In the genomic region with DNA sequence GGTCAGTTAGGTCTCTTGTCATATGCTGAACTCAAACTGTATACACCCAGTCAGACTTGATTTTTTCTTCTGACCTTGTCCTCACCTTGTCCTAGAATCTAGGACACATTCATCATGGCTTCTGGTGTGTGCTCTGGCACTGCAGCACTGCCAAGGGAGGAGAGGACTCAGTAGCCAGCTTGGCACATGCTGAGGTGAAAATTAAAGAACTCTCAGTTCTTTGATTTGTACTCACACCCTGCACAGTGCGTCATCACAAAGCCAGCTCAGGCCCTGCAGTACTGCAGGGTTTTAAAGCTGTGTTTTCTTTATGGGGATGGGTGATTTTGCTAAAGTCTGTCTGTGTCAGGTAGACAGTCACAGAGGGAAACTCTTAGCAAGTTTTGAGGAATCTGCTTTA, we compare ENCODE assay signal across 31 mouse cellular contexts. TPM values are rescaled to one million over a fixed set of nuclear protein-coding genes. Genes with fewer than 3 reads are reported as not detected.
DNase-seq lines count a peak whose midpoint lies in the region; ATAC-seq lines count a peak whose summit lies in the region.
"Had no signal": no experiment of that assay in that cellular context is flagged by ENCODE, and none has a peak within 500 bp of the region (broad histone marks: within the 10 kb centered on the region; RNA-seq: fewer than 3 reads in every experiment).

No protein-coding gene starts in this region.

- no peaks in the 10 kb centered on the region for H3K9me3 ChIP-seq in forebrain, embryonic 14.5 days (replicated peaks; ENCODE audit: control insufficient read depth, low read length)
- no peaks in the 10 kb centered on the region for H3K9me3 ChIP-seq in forebrain, embryonic 11.5 days (ENCODE audit: control insufficient read depth, low read length)
- H3K9me3 ChIP-seq: embryonic facial prominence, embryonic 10.5 days; heart, embryonic 13.5 days; hindbrain, embryonic 13.5 days; midbrain, embryonic 10.5 days; neural tube, embryonic 15.5 days had no signal

- no peak overlapping the region for H3K27ac ChIP-seq in forebrain, embryonic 14.5 days (ENCODE audit: low read depth, low read length)
- H3K27ac ChIP-seq in forebrain, embryonic 11.5 days (ENCODE audit: low read depth, low read length), result no peak overlapping the region
- H3K27ac ChIP-seq: embryonic facial prominence, embryonic 10.5 days; heart, embryonic 13.5 days; hindbrain, embryonic 13.5 days; kidney, postnatal 0 days; midbrain, embryonic 10.5 days; neural tube, embryonic 15.5 days had no signal

- no peaks in the 10 kb centered on the region for H3K4me1 ChIP-seq in forebrain, embryonic 14.5 days (ENCODE audit: control insufficient read depth, insufficient read depth, low read length)
- no peaks in the 10 kb centered on the region for H3K4me1 ChIP-seq in forebrain, embryonic 11.5 days (replicated peaks; ENCODE audit: control insufficient read depth, insufficient read depth, low read length)
- H3K4me1 ChIP-seq: embryonic facial prominence, embryonic 10.5 days; hindbrain, embryonic 13.5 days; midbrain, embryonic 10.5 days; neural tube, embryonic 15.5 days had no signal

- H3K9ac ChIP-seq in forebrain, embryonic 14.5 days (ENCODE audit: low read length), result no peak overlapping the region
- H3K9ac ChIP-seq in forebrain, embryonic 11.5 days (ENCODE audit: low read length), result no peak overlapping the region
- H3K9ac ChIP-seq: heart, embryonic 13.5 days; hindbrain, embryonic 13.5 days; neural tube, embryonic 15.5 days had no signal

- no peak overlapping the region for H3K4me3 ChIP-seq in forebrain, embryonic 14.5 days (ENCODE audit: low read depth, low read length)
- H3K4me3 ChIP-seq in forebrain, embryonic 11.5 days (ENCODE audit: low read depth, low read length), result no peak overlapping the region
- H3K4me3 ChIP-seq: embryonic facial prominence, embryonic 10.5 days; heart, embryonic 13.5 days; hindbrain, embryonic 13.5 days; midbrain, embryonic 10.5 days; neural tube, embryonic 15.5 days had no signal

- H3K27me3 ChIP-seq in forebrain, embryonic 14.5 days (replicated peaks; ENCODE audit: control insufficient read depth, insufficient read depth, low read length), result no peaks in the 10 kb centered on the region
- H3K27me3 ChIP-seq in forebrain, embryonic 11.5 days (ENCODE audit: control insufficient read depth, insufficient read depth, low read length), result no peaks in the 10 kb centered on the region
- H3K27me3 ChIP-seq: heart, embryonic 13.5 days; hindbrain, embryonic 13.5 days; neural tube, embryonic 15.5 days had no signal

- DNase-seq in forebrain, embryonic 14.5 days (ENCODE audit: low spot score), result no peak
- no peak for DNase-seq in forebrain, embryonic 11.5 days (ENCODE audit: low spot score)
- peak; percentile 16 for DNase-seq in left cerebral cortex, postnatal 4 days
- DNase-seq in left cerebral cortex, postnatal 10 days (ENCODE audit: extremely low spot score in 1 of 2, low spot score in 2 of 2), result no peak
- DNase-seq in cerebellum, adult 9-10 months, result peak; percentile 36
- DNase-seq in cerebellum, postnatal 14 days, result peak; percentile 16 to 32
- DNase-seq in MN1 (ENCODE audit: low spot score), result no peak
- DNase-seq: adrenal gland, adult 8-10 months; gastrocnemius, postnatal 14 days; heart, postnatal 14 days; kidney, adult 2 months; lung, adult 18-20 months; lung, postnatal 10 days; thymus, adult 2 months; thymus, postnatal 4 days had no signal

- intact Hi-C loops in left cerebral cortex, postnatal 4 days (cut with DNase I), result no loop called here
- intact Hi-C loops in left cerebral cortex, postnatal 10 days (cut with DNase I), result loop anchor here (5.0 kb wide), 1 partner anchor 90 kb away; no protein-coding TSS in a partner anchor

- no peak overlapping the region for H3K4me2 ChIP-seq in forebrain, embryonic 14.5 days (ENCODE audit: low read length)
- H3K4me2 ChIP-seq in forebrain, embryonic 11.5 days (ENCODE audit: low read depth, low read length, severe bottlenecking), result no peak overlapping the region
- H3K4me2 ChIP-seq: heart, embryonic 13.5 days; hindbrain, embryonic 13.5 days; liver, embryonic 11.5 days; neural tube, embryonic 15.5 days had no signal

- ATAC-seq in forebrain, embryonic 14.5 days, result peak; percentile 49; the same call in 1 of the 2 replicates
- ATAC-seq in forebrain, embryonic 11.5 days (replicated peaks; ENCODE audit: low FRiP score), result no peak
- ATAC-seq: activated CD4-positive, CD25-positive, alpha-beta regulatory T cell, adult 4 months had no signal

- H3K36me3 ChIP-seq in forebrain, embryonic 14.5 days (ENCODE audit: control insufficient read depth, insufficient read depth, low read length), result no peaks in the 10 kb centered on the region
- H3K36me3 ChIP-seq in forebrain, embryonic 11.5 days (ENCODE audit: control insufficient read depth, insufficient read depth, low read length), result no peaks in the 10 kb centered on the region
- H3K36me3 ChIP-seq: embryonic facial prominence, embryonic 10.5 days; hindbrain, embryonic 13.5 days; midbrain, embryonic 10.5 days; neural tube, embryonic 15.5 days had no signal

- 64% methylated on average over 1 of the region's 1 CpGs for WGBS in forebrain, embryonic 14.5 days
- WGBS in forebrain, embryonic 11.5 days, result 94% methylated on average over 1 of the region's 1 CpGs

RNA-seq across cellular contexts. Expression of gene Asic5, which starts 45.2 kb away (rescaled TPM):
- not detected in 2 replicates for polyA plus RNA-seq in forebrain, embryonic 14.5 days (2014; fragmentation: Nextera tagmentation; extraction: Ambion mirVana)
- not detected in 2 replicates for polyA plus RNA-seq in forebrain, embryonic 11.5 days (2014; fragmentation: Nextera tagmentation; extraction: Ambion mirVana)
- total RNA-seq in left cerebral cortex, postnatal 4 days (2021), result not detected
- not detected for total RNA-seq in left cerebral cortex, postnatal 10 days (2021)
- total RNA-seq: adrenal gland, adult 8-10 months; gastrocnemius, postnatal 14 days; heart, adult 18-20 months; heart, postnatal 14 days; layer of hippocampus, postnatal 10 days; left cerebral cortex, adult 8-10 months; MEL had no signal
- polyA plus RNA-seq: activated CD4-positive, CD25-positive, alpha-beta regulatory T cell, adult 4 months; C2C12; cortical plate, adult 2 months; embryonic facial prominence, embryonic 10.5 days; heart, embryonic 13.5 days; hindbrain, embryonic 13.5 days; kidney, adult 2 months; limb, embryonic 11.5 days; liver, embryonic 11.5 days; midbrain, embryonic 10.5 days; neural tube, embryonic 15.5 days had no signal

RNA-seq across cellular contexts. Expression of gene Gucy1b1, which starts 47.2 kb away (rescaled TPM):
- 38.8 and 57.7 TPM in 2 replicates for polyA plus RNA-seq in forebrain, embryonic 14.5 days (2014; fragmentation: Nextera tagmentation; extraction: Ambion mirVana)
- polyA plus RNA-seq in forebrain, embryonic 11.5 days (2014; fragmentation: Nextera tagmentation; extraction: Ambion mirVana), result 5.8 and 7.2 TPM in 2 replicates
- total RNA-seq in left cerebral cortex, postnatal 4 days (2021), result 100 to 1,000 TPM; 143 to 157 TPM
- 100 to 1,000 TPM; 190 to 207 TPM for total RNA-seq in left cerebral cortex, postnatal 10 days (2021)
- total RNA-seq: MEL had no signal
- polyA plus RNA-seq: C2C12 had no signal

RNA-seq across cellular contexts. Expression of gene Tdo2, which starts 51.3 kb away (rescaled TPM):
- polyA plus RNA-seq in forebrain, embryonic 14.5 days (2014; fragmentation: Nextera tagmentation; extraction: Ambion mirVana), result 0.71 and 1.5 TPM in 2 replicates
- not detected in 2 replicates for polyA plus RNA-seq in forebrain, embryonic 11.5 days (2014; fragmentation: Nextera tagmentation; extraction: Ambion mirVana)
- total RNA-seq in left cerebral cortex, postnatal 4 days (2021), result 1 to 10 TPM; 1.3 to 1.7 TPM
- total RNA-seq in left cerebral cortex, postnatal 10 days (2021), result 1 to 10 TPM; 2.0 to 2.3 TPM
- total RNA-seq: gastrocnemius, postnatal 14 days; heart, adult 18-20 months; heart, postnatal 14 days; MEL had no signal
- polyA plus RNA-seq: C2C12; kidney, adult 2 months; midbrain, embryonic 10.5 days; small intestine, adult 2 months had no signal

Comparison
In these comparisons a context has a peak if more than half of its experiments do, and no peak if none do; other contexts are left out.
1. DNase-seq: peak in left cerebral cortex, postnatal 4 days (single experiment), cerebellum, adult 9-10 months (single experiment) and cerebellum, postnatal 14 days (2 of 2); none in forebrain, embryonic 14.5 days (single experiment), forebrain, embryonic 11.5 days (single experiment), left cerebral cortex, postnatal 10 days (0 of 2) and MN1 (single experiment).